Mouse (Mus musculus): Measurements from ENCODE around the gene Nkx2-5. TPM values are rescaled to one million over a fixed set of nuclear protein-coding genes. Genes with fewer than 3 reads are reported as not detected.

The Nkx2-5 gene
- polyA plus RNA-seq (2017; shearing (Covaris generic)), result not detected

GRCm38 (mm10) chr17:26844909-26845148, at the start of gene Nkx2-5:
Gene Nkx2-5 (minus strand): TSS chr17:26845009.

Other genes with a start within 250 kb of the Nkx2-5 start
- gene Atp6v0e, start 181.8 kb downstream of the Nkx2-5 start, polyA plus RNA-seq (2017; shearing (Covaris generic)), result 275 TPM
- 199 TPM for gene Crebrf, start 129.4 kb downstream of the Nkx2-5 start, polyA plus RNA-seq (2017; shearing (Covaris generic))
- gene Bnip1, start 63.9 kb downstream of the Nkx2-5 start, polyA plus RNA-seq (2017; shearing (Covaris generic)), result 20.7 TPM
- gene Kifc5b, start 72.1 kb upstream of the Nkx2-5 start, polyA plus RNA-seq (2017; shearing (Covaris generic)), result 1.4 TPM
- gene Phf1, start 88.0 kb upstream of the Nkx2-5 start, polyA plus RNA-seq (2017; shearing (Covaris generic)), result 151 TPM
- gene Cuta, start 94.6 kb upstream of the Nkx2-5 start, polyA plus RNA-seq (2017; shearing (Covaris generic)), result 114 TPM
- gene Syngap1, start 96.2 kb upstream of the Nkx2-5 start, polyA plus RNA-seq (2017; shearing (Covaris generic)), result 0.07 TPM
- 33.5 TPM for gene Zbtb9, start 128.2 kb upstream of the Nkx2-5 start, polyA plus RNA-seq (2017; shearing (Covaris generic))
- 0.47 TPM for gene Bak1, start 184.0 kb upstream of the Nkx2-5 start, polyA plus RNA-seq (2017; shearing (Covaris generic))
- 37.5 TPM for gene Itpr3, start 212.3 kb upstream of the Nkx2-5 start, polyA plus RNA-seq (2017; shearing (Covaris generic))